Mouse (Mus musculus) intestine, embryonic 16.5 days (tissue): Measurements from ENCODE around the gene Nod2. TPM values are rescaled to one million over a fixed set of nuclear protein-coding genes. Genes with fewer than 3 reads are reported as not detected.
A peak's percentile ranks its signal among the peaks of the same experiment; 100 is the strongest.

ENCODE experiments used
- ATAC-seq: fragments of 200-750 bp; cut with Nextera tagmentation; 2 replicates; pipeline ENCODE4 v1.8.0; 2017; ENCODE audit warnings: moderate TSS enrichment, moderate library complexity
- H3K27ac ChIP-seq: fragments of 300-500 bp; sonication (generic); 2 replicates; pipeline ENCODE4 v1.5.1; 2014; ENCODE audit warnings: mild to moderate bottlenecking, low read length
- H3K27me3 ChIP-seq: fragments of 300-500 bp; sonication (generic); replicated peaks from 2 replicates; pipeline ENCODE4 v1.6.1; 2014; ENCODE audit warnings: low read length, control low read depth, mixed read lengths; ENCODE audit not compliant: control insufficient read depth, insufficient read depth
- H3K36me3 ChIP-seq: fragments of 300-500 bp; sonication (generic); 2 replicates; pipeline ENCODE4 v1.6.1; 2014; ENCODE audit warnings: low read length, control low read depth; ENCODE audit not compliant: control insufficient read depth, insufficient read depth
- H3K4me1 ChIP-seq: fragments of 300-500 bp; sonication (generic); 2 replicates; pipeline ENCODE4 v1.6.1; 2014; ENCODE audit warnings: low read length, control low read depth, mixed read lengths; ENCODE audit not compliant: control insufficient read depth, insufficient read depth
- H3K4me2 ChIP-seq: fragments of 300-500 bp; sonication (generic); 2 replicates; pipeline ENCODE4 v1.6.1; 2014; ENCODE audit warnings: low read depth, low read length, control low read depth
- H3K4me3 ChIP-seq: fragments of 300-500 bp; sonication (generic); 2 replicates; pipeline ENCODE4 v1.5.1; 2014; ENCODE audit warnings: mild to moderate bottlenecking, low read length
- H3K9ac ChIP-seq: fragments of 300-500 bp; sonication (generic); 2 replicates; pipeline ENCODE4 v1.6.1; 2014; ENCODE audit warnings: low read depth, low read length
- H3K9me3 ChIP-seq: fragments of 300-500 bp; sonication (generic); 2 replicates; pipeline ENCODE4 v1.6.1; 2016; ENCODE audit warnings: low read length, control low read depth; ENCODE audit not compliant: control insufficient read depth
- WGBS: fragments of 180-500 bp; shearing (Covaris S2); extraction: QIAGEN DNeasy Blood & Tissue Kit; methylation state at CpG from one replicate; pipeline ENCODE4 v1.1.7; 2014; 5-methylcytosine and 5-hydroxymethylcytosine counted together
- polyA plus RNA-seq: library from polyadenylated mRNA; unstranded; fragments of >200 nt; fragmentation: Nextera tagmentation; extraction: Ambion mirVana; gene quantifications from 2 replicates; pipeline ENCODE4 v1.2.1, GENCODE M21; 2015

Gene Nod2
- polyA plus RNA-seq = 0.31 and 0.32 TPM in 2 replicates

- Histone ChIP-seq H3K4me1 (peaks cover 7% of the 10 kb centered on the region; the same call in 1 of the 2 replicates), H3K4me3 (peak within 1 kb of the TSS; percentile 49), H3K27me3 (no peaks in the 10 kb centered on the region), H3K9me3 (no peaks in the 10 kb centered on the region), H3K27ac (no peak within 1 kb of the TSS), H3K36me3 (no peaks in the 10 kb centered on the region), H3K9ac (peak within 1 kb of the TSS; percentile 57), H3K4me2 (peak within 1 kb of the TSS; percentile 73)
- WGBS = 11% methylated on average over 33 of the region's 33 CpGs
- peak; percentile 95 for ATAC-seq
These were observed at the start of gene Nod2 for GRCm38 (mm10) chr8:88646837-88647778. TSS of gene Nod2 (plus strand) at chr8:88647315.

- ATAC-seq = no peak
- 70% methylated on average over 5 of the region's 5 CpGs for WGBS
- Histone ChIP-seq H3K9ac (no peak overlapping the region), H3K4me1 (peaks cover 3% of the 10 kb centered on the region; the same call in 1 of the 2 replicates), H3K27ac (no peak overlapping the region), H3K36me3 (no peaks in the 10 kb centered on the region), H3K4me3 (no peak overlapping the region), H3K27me3 (no peaks in the 10 kb centered on the region), H3K9me3 (no peaks in the 10 kb centered on the region), H3K4me2 (no peak overlapping the region)
These were observed 48.5 kb upstream of the Nod2 start for GRCm38 (mm10) chr8:88598578-88598977.

GRCm38 (mm10) chr8:88599491-88599890, 47.6 kb upstream of the Nod2 start:
- no peak overlapping the region for H3K9ac ChIP-seq
- no peak overlapping the region for H3K27ac ChIP-seq
- peaks cover 3% of the 10 kb centered on the region; the same call in 1 of the 2 replicates for H3K4me1 ChIP-seq
- no peak overlapping the region for H3K4me2 ChIP-seq
- 79% methylated on average over 7 of the region's 7 CpGs for WGBS
- no peaks in the 10 kb centered on the region for H3K36me3 ChIP-seq
- H3K9me3 ChIP-seq = no peaks in the 10 kb centered on the region
- ATAC-seq = no peak
- no peak overlapping the region for H3K4me3 ChIP-seq
- no peaks in the 10 kb centered on the region for H3K27me3 ChIP-seq

GRCm38 (mm10) chr8:88603446-88603989, 43.6 kb upstream of the Nod2 start:
- WGBS = 14% methylated on average over 10 of the region's 10 CpGs
- Histone ChIP-seq H3K36me3 (no peaks in the 10 kb centered on the region), H3K9ac (0 out of 2 replicates have a peak overlapping the region, but pooled peaks have one; percentile 30), H3K27me3 (no peaks in the 10 kb centered on the region), H3K4me1 (peaks cover 3% of the 10 kb centered on the region; the same call in 1 of the 2 replicates), H3K4me3 (0 out of 2 replicates have a peak overlapping the region, but pooled peaks have one; percentile 11), H3K9me3 (no peaks in the 10 kb centered on the region), H3K27ac (no peak overlapping the region), H3K4me2 (peak overlapping the region; percentile 11; the same call in 1 of the 2 replicates)
- no peak for ATAC-seq

GRCm38 (mm10) chr8:88604065-88605038, 42.8 kb upstream of the Nod2 start:
- Histone ChIP-seq H3K27ac (peak overlapping the region; percentile 48), H3K4me1 (peaks cover 3% of the 10 kb centered on the region; the same call in 1 of the 2 replicates), H3K27me3 (no peaks in the 10 kb centered on the region), H3K9me3 (no peaks in the 10 kb centered on the region), H3K4me2 (peak overlapping the region; percentile 11; the same call in 1 of the 2 replicates), H3K4me3 (0 out of 2 replicates have a peak overlapping the region, but pooled peaks have one; percentile 11), H3K36me3 (no peaks in the 10 kb centered on the region), H3K9ac (peak overlapping the region; percentile 30; the same call in 1 of the 2 replicates)
- WGBS = 8% methylated on average over 19 of the region's 20 CpGs
- peak; percentile 91 for ATAC-seq

- H3K4me3 ChIP-seq = no peak overlapping the region
- ATAC-seq = no peak
- no peak overlapping the region for H3K27ac ChIP-seq
- WGBS = 49% methylated on average over 13 of the region's 13 CpGs
- peaks cover 3% of the 10 kb centered on the region; the same call in 1 of the 2 replicates for H3K4me1 ChIP-seq
- H3K4me2 ChIP-seq = no peak overlapping the region
- no peak overlapping the region for H3K9ac ChIP-seq
- no peaks in the 10 kb centered on the region for H3K36me3 ChIP-seq
- no peaks in the 10 kb centered on the region for H3K9me3 ChIP-seq
- H3K27me3 ChIP-seq = no peaks in the 10 kb centered on the region
These were observed 41.6 kb upstream of the Nod2 start for GRCm38 (mm10) chr8:88605361-88606040.

- no peak overlapping the region for H3K27ac ChIP-seq
- 76% methylated on average over 8 of the region's 8 CpGs for WGBS
- H3K4me2 ChIP-seq = no peak overlapping the region
- no peaks in the 10 kb centered on the region for H3K27me3 ChIP-seq
- H3K4me3 ChIP-seq = no peak overlapping the region
- H3K4me1 ChIP-seq = no peaks in the 10 kb centered on the region
- H3K9ac ChIP-seq = no peak overlapping the region
- ATAC-seq = no peak
- H3K9me3 ChIP-seq = no peaks in the 10 kb centered on the region
- H3K36me3 ChIP-seq = no peaks in the 10 kb centered on the region
These were observed 38.1 kb upstream of the Nod2 start for GRCm38 (mm10) chr8:88609036-88609435.

GRCm38 (mm10) chr8:88610271-88610670, 36.8 kb upstream of the Nod2 start:
- no peak overlapping the region for H3K9ac ChIP-seq
- no peaks in the 10 kb centered on the region for H3K9me3 ChIP-seq
- WGBS = 69% methylated on average over 6 of the region's 6 CpGs
- no peak for ATAC-seq
- H3K36me3 ChIP-seq = no peaks in the 10 kb centered on the region
- no peaks in the 10 kb centered on the region for H3K27me3 ChIP-seq
- no peaks in the 10 kb centered on the region for H3K4me1 ChIP-seq
- no peak overlapping the region for H3K4me2 ChIP-seq
- H3K27ac ChIP-seq = no peak overlapping the region
- H3K4me3 ChIP-seq = no peak overlapping the region
